Mouse (Mus musculus): ENCODE data around the gene Tgoln1.

DNA sequence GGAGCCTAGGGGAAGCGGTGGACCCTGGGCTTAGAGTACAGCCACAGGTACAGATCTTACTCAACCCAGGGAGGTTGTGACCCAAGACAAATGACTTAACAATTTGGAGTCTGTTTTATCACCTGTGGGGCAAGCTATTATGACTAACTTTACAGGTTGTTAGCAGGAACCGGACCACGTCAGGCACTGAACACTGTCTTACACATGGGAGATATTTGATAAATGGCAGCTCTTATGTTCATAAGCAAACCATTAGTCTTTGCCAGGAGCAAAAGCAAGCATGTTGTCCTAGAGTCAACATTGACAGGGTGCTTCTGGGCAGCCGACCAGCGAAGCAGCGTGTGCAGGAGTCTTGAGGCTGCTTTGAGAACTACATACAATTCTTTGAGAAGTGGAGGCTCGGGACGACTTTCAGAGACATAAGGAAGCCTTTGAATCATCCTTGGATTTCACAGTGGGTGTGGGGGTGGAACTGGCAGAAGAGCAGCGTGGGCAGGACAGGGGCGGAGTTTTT is 33.6 kb upstream of the Tgoln1 start:
- TF ChIP-seq CTCF (IDR thresholded peaks at IDR 0.05; ENCODE audit: control insufficient read depth, insufficient read depth, low read length) (no peak), POLR2A (IDR thresholded peaks at IDR 0.05; ENCODE audit: borderline replicate concordance, control insufficient read depth, low read depth, low read length) (no peak)

Measured in bone marrow, adult 2 months (tissue).